Mouse (Mus musculus) MEL (cell line): ENCODE results near the gene Kcnh7. TPM values are rescaled to one million over a fixed set of nuclear protein-coding genes. Genes with fewer than 3 reads are reported as not detected.

Source experiments
- DNase-seq: peaks from one replicate; pipeline ENCODE4 v3.0.0; 2011; ENCODE audit warnings: low read depth, low spot score
- H3K27ac ChIP-seq: 2 replicates; pipeline ENCODE4 v1.5.1; 2012; ENCODE audit warnings: low read depth, mild to moderate bottlenecking, control low read depth, low read length, moderate library complexity; ENCODE audit not compliant: control insufficient read depth
- H3K27me3 ChIP-seq, 2 experiments: fragments of 150-350 bp in 1 of 2; sonication (generic) in 1 of 2; 2 replicates each; pipeline ENCODE4 v1.6.1; 2012; ENCODE audit warnings: low read length in 2 of 2, mild to moderate bottlenecking in 2 of 2, improper control_type of control experiment in 1 of 2, moderate library complexity in 1 of 2; ENCODE audit not compliant: insufficient read depth in 2 of 2, control insufficient read depth in 1 of 2
- H3K36me3 ChIP-seq, 2 experiments: 2 replicates each; pipeline ENCODE4 v1.6.1; 2012 to 2014; ENCODE audit warnings: low read length in 2 of 2, improper control_type of control experiment in 1 of 2, inconsistent platforms in 1 of 2, mild to moderate bottlenecking in 1 of 2; ENCODE audit not compliant: insufficient read depth in 2 of 2, control insufficient read depth in 1 of 2
- H3K4me1 ChIP-seq, 2 experiments: fragments of 150-350 bp in 1 of 2; sonication (generic) in 1 of 2; 2 replicates each; pipeline ENCODE4 v1.6.1; 2012; ENCODE audit warnings: low read length in 2 of 2, improper control_type of control experiment in 1 of 2, mild to moderate bottlenecking in 1 of 2; ENCODE audit not compliant: insufficient read depth in 2 of 2, control insufficient read depth in 1 of 2
- H3K4me3 ChIP-seq, 2 experiments: fragments of 150-350 bp in 1 of 2; sonication (generic) in 1 of 2; 2 replicates each; pipeline ENCODE4 v1.5.1; 2012; ENCODE audit warnings: low read depth in 2 of 2, low read length in 2 of 2, mild to moderate bottlenecking in 2 of 2, moderate library complexity in 2 of 2, control low read depth in 1 of 2, improper control_type of control experiment in 1 of 2; ENCODE audit not compliant: control insufficient read depth in 1 of 2, insufficient read depth in 1 of 2
- H3K79me2 ChIP-seq: 2 replicates; pipeline ENCODE4 v1.6.1; 2012; ENCODE audit warnings: mild to moderate bottlenecking, low read length, moderate library complexity; ENCODE audit not compliant: control insufficient read depth, poor library complexity, insufficient read depth
- H3K9ac ChIP-seq: 2 replicates; pipeline ENCODE4 v1.6.1; 2012; ENCODE audit warnings: low read depth, mild to moderate bottlenecking, control low read depth, low read length, moderate library complexity; ENCODE audit not compliant: control insufficient read depth, poor library complexity, severe bottlenecking
- H3K9me3 ChIP-seq: fragments of 150-350 bp; sonication (generic); replicated peaks from 2 replicates; pipeline ENCODE4 v1.6.1; 2012; ENCODE audit warnings: mild to moderate bottlenecking, low read length, improper control_type of control experiment, moderate library complexity; ENCODE audit not compliant: insufficient read depth
- BHLHE40 ChIP-seq: IDR thresholded peaks from 2 replicates; pipeline ENCODE4 v1.6.1; 2012; ENCODE audit warnings: low read depth, mild to moderate bottlenecking, inconsistent platforms, low read length, improper control_type of control experiment, borderline replicate concordance
- CHD1 ChIP-seq: IDR thresholded peaks from 2 replicates; pipeline ENCODE4 v1.6.1; 2012; ENCODE audit warnings: low read depth, mild to moderate bottlenecking, inconsistent platforms, low read length, improper control_type of control experiment
- E2F4 ChIP-seq: IDR thresholded peaks from 2 replicates; pipeline ENCODE4 v1.6.1; 2011; ENCODE audit warnings: low read depth, low read length, improper control_type of control experiment, borderline replicate concordance
- ELF1 ChIP-seq: IDR thresholded peaks from 2 replicates; pipeline ENCODE4 v1.6.1; 2014; ENCODE audit warnings: low read depth, mild to moderate bottlenecking, inconsistent platforms, low read length, improper control_type of control experiment, moderate library complexity
- EP300 ChIP-seq, 2 experiments: IDR thresholded peaks; 2 replicates each; pipeline ENCODE4 v1.6.1; 2011; ENCODE audit warnings: improper control_type of control experiment in 2 of 2, low read length in 2 of 2, low read depth in 1 of 2, mild to moderate bottlenecking in 1 of 2
- ETS1 ChIP-seq: IDR thresholded peaks from 2 replicates; pipeline ENCODE4 v1.6.1; 2012; ENCODE audit warnings: low read depth, mild to moderate bottlenecking, inconsistent platforms, low read length, improper control_type of control experiment, moderate library complexity
- GABPA ChIP-seq: IDR thresholded peaks from 2 replicates; pipeline ENCODE4 v1.6.1; 2012; ENCODE audit warnings: low read depth, mild to moderate bottlenecking, inconsistent platforms, low read length, improper control_type of control experiment, moderate library complexity
- GATA1 ChIP-seq: IDR thresholded peaks from 2 replicates; pipeline ENCODE4 v1.6.1; 2011; ENCODE audit warnings: low read depth, low read length, improper control_type of control experiment
- KAT2A ChIP-seq: conservative IDR thresholded peaks from 2 replicates; pipeline ENCODE4 v1.6.1; 2012; ENCODE audit warnings: low read depth, low read length, improper control_type of control experiment, inconsistent platforms
- MAFK ChIP-seq: IDR thresholded peaks from 2 replicates; pipeline ENCODE4 v1.6.1; 2011; ENCODE audit warnings: low read depth, mild to moderate bottlenecking, low read length, improper control_type of control experiment, borderline replicate concordance
- MAX ChIP-seq: IDR thresholded peaks from 2 replicates; pipeline ENCODE4 v1.6.1; 2011; ENCODE audit warnings: low read length, improper control_type of control experiment
- MAZ ChIP-seq: IDR thresholded peaks from 2 replicates; pipeline ENCODE4 v1.6.1; 2012; ENCODE audit warnings: low read depth, mild to moderate bottlenecking, inconsistent platforms, low read length, improper control_type of control experiment
- MEF2A ChIP-seq: IDR thresholded peaks from 2 replicates; pipeline ENCODE4 v1.6.1; 2014; ENCODE audit warnings: low read depth, mild to moderate bottlenecking, inconsistent platforms, low read length, improper control_type of control experiment; ENCODE audit not compliant: poor library complexity, insufficient replicate concordance, severe bottlenecking; ENCODE audit errors: extremely low read depth
- MXI1 ChIP-seq: IDR thresholded peaks from 2 replicates; pipeline ENCODE4 v1.6.1; 2011; ENCODE audit warnings: mild to moderate bottlenecking, low read depth, low read length, improper control_type of control experiment
- MYB ChIP-seq: IDR thresholded peaks from 2 replicates; pipeline ENCODE4 v1.6.1; 2011; ENCODE audit warnings: mild to moderate bottlenecking, low read depth, low read length, improper control_type of control experiment
- NELFE ChIP-seq: IDR thresholded peaks from 2 replicates; pipeline ENCODE4 v1.6.1; 2011; ENCODE audit warnings: low read depth, low read length, improper control_type of control experiment
- NRF1 ChIP-seq: IDR thresholded peaks from 2 replicates; pipeline ENCODE4 v1.6.1; 2014; ENCODE audit warnings: low read depth, mild to moderate bottlenecking, inconsistent platforms, low read length, improper control_type of control experiment, moderate library complexity; ENCODE audit not compliant: poor library complexity, insufficient read depth, severe bottlenecking
- POLR2A ChIP-seq, 2 experiments: IDR thresholded peaks; 2 replicates each; pipeline ENCODE4 v1.6.1; 2011 to 2012; ENCODE audit warnings: low read length in 2 of 2, mild to moderate bottlenecking in 2 of 2, control low read depth in 1 of 2, improper control_type of control experiment in 1 of 2, low read depth in 1 of 2, moderate library complexity in 1 of 2; ENCODE audit not compliant: control insufficient read depth in 1 of 2, insufficient read depth in 1 of 2, poor library complexity in 1 of 2
- RAD21 ChIP-seq: IDR thresholded peaks from 2 replicates; pipeline ENCODE4 v1.6.1; 2011; ENCODE audit warnings: mild to moderate bottlenecking, low read depth, low read length, improper control_type of control experiment
- SIN3A ChIP-seq: IDR thresholded peaks from 2 replicates; pipeline ENCODE4 v1.6.1; 2012; ENCODE audit warnings: low read length, improper control_type of control experiment, inconsistent platforms
- TAL1 ChIP-seq: IDR thresholded peaks from 2 replicates; pipeline ENCODE4 v1.6.1; 2012; ENCODE audit warnings: mild to moderate bottlenecking, inconsistent platforms, low read length, moderate library complexity, mixed read lengths
- TBP ChIP-seq: IDR thresholded peaks from 2 replicates; pipeline ENCODE4 v1.8.0; 2011; ENCODE audit warnings: low read depth, low read length, improper control_type of control experiment
- TCF12 ChIP-seq: IDR thresholded peaks from 2 replicates; pipeline ENCODE4 v1.6.1; 2014; ENCODE audit warnings: low read depth, mild to moderate bottlenecking, inconsistent platforms, low read length, improper control_type of control experiment, moderate library complexity
- UBTF ChIP-seq: IDR thresholded peaks from 2 replicates; pipeline ENCODE4 v1.6.1; 2012; ENCODE audit warnings: low read depth, mild to moderate bottlenecking, inconsistent platforms, low read length, improper control_type of control experiment, moderate library complexity, borderline replicate concordance; ENCODE audit not compliant: insufficient read depth
- USF1 ChIP-seq: IDR thresholded peaks from 2 replicates; pipeline ENCODE4 v1.6.1; 2014; ENCODE audit warnings: low read depth, mild to moderate bottlenecking, inconsistent platforms, low read length, improper control_type of control experiment, moderate library complexity
- USF2 ChIP-seq, 2 experiments: IDR thresholded peaks; 2 replicates each; pipeline ENCODE4 v1.6.1; 2011 to 2012; ENCODE audit warnings: improper control_type of control experiment in 2 of 2, low read length in 2 of 2, borderline replicate concordance in 1 of 2, inconsistent platforms in 1 of 2, low read depth in 1 of 2, mild to moderate bottlenecking in 1 of 2; ENCODE audit not compliant: insufficient read depth in 1 of 2
- ZC3H11A ChIP-seq: IDR thresholded peaks from 2 replicates; pipeline ENCODE4 v1.6.1; 2012; ENCODE audit warnings: low read depth, mild to moderate bottlenecking, inconsistent platforms, low read length, improper control_type of control experiment
- ZKSCAN1 ChIP-seq: IDR thresholded peaks from 2 replicates; pipeline ENCODE4 v1.6.1; 2012; ENCODE audit warnings: low read depth, mild to moderate bottlenecking, inconsistent platforms, low read length, improper control_type of control experiment, moderate library complexity
- ZMIZ1 ChIP-seq: IDR thresholded peaks from 2 replicates; pipeline ENCODE4 v1.6.1; 2012; ENCODE audit warnings: low read depth, mild to moderate bottlenecking, inconsistent platforms, low read length, improper control_type of control experiment, moderate library complexity
- polyA plus RNA-seq, 2 experiments: library from polyadenylated mRNA; stranded (reverse) in 1 of 2; unstranded in 1 of 2; fragments of >175 nt in 1 of 2; fragments of >200 nt in 1 of 2; gene quantifications; 2 replicates each; pipeline versions ENCODE4 v1.2.1 to v1.2.4; 2012; ENCODE audit warnings: low replicate concordance in 2 of 2, low read depth in 1 of 2; ENCODE audit not compliant: insufficient read length in 2 of 2, insufficient read depth in 1 of 2, missing spikeins in 1 of 2
- total RNA-seq: library from RNA; depleted of rRNA; stranded (reverse); fragments of 300-350 nt; gene quantifications from 2 replicates; pipeline ENCODE4 v1.2.3, GENCODE M21; 2012

The Kcnh7 gene
- total and polyA plus RNA-seq, 3 experiments: under 0.01 to 0.13 TPM; not detected in 1

GRCm38 (mm10) chr2:63049884-63050283 is 134.2 kb downstream of the Kcnh7 start:
- no peaks in the 10 kb centered on the region for H3K9me3 ChIP-seq
- no peaks in the 10 kb centered on the region for H3K4me1 ChIP-seq
- DNase-seq: no peak
- no peaks in the 10 kb centered on the region for H3K36me3 ChIP-seq
- H3K4me3 ChIP-seq: no peak overlapping the region
- H3K9ac ChIP-seq: no peak overlapping the region
- H3K27ac ChIP-seq: no peak overlapping the region
- no peaks in the 10 kb centered on the region for H3K79me2 ChIP-seq
- TF ChIP-seq TCF12 (no peak), ZMIZ1 (no peak), ELF1 (no peak), ZC3H11A (no peak), RAD21 (no peak), E2F4 (no peak), MAFK (no peak), BHLHE40 (no peak), MAZ (no peak), EP300 (IDR thresholded peaks at IDR 0.05; ENCODE audit: low read depth in 1 of 2, low read length in 2 of 2) (no peak), ETS1 (no peak), SIN3A (no peak), ZKSCAN1 (no peak), NELFE (no peak), USF1 (no peak), MEF2A (no peak), CHD1 (no peak), USF2 (IDR thresholded peaks at IDR 0.05; ENCODE audit: borderline replicate concordance in 1 of 2, insufficient read depth in 1 of 2, low read depth in 1 of 2, low read length in 2 of 2) (no peak), GATA1 (no peak)
- no peaks in the 10 kb centered on the region for H3K27me3 ChIP-seq

- Histone ChIP-seq H3K36me3 (no peaks in the 10 kb centered on the region), H3K27me3 (no peaks in the 10 kb centered on the region), H3K4me3 (no peak overlapping the region), H3K79me2 (no peaks in the 10 kb centered on the region), H3K9ac (no peak overlapping the region), H3K27ac (no peak overlapping the region), H3K9me3 (no peaks in the 10 kb centered on the region), H3K4me1 (no peaks in the 10 kb centered on the region)
- no peak for DNase-seq
- TF ChIP-seq NRF1 (no peak), MYB (no peak), MXI1 (no peak), TAL1 (no peak), MAX (no peak), USF2 (IDR thresholded peaks at IDR 0.05; ENCODE audit: borderline replicate concordance in 1 of 2, insufficient read depth in 1 of 2, low read depth in 1 of 2, low read length in 2 of 2) (no peak), ELF1 (no peak), ZC3H11A (no peak), SIN3A (no peak), MEF2A (no peak), KAT2A (no peak), ETS1 (no peak), POLR2A (IDR thresholded peaks at IDR 0.05; ENCODE audit: control insufficient read depth in 1 of 2, insufficient read depth in 1 of 2, low read depth in 1 of 2, low read length in 2 of 2, poor library complexity in 1 of 2) (no peak), TBP (no peak), GABPA (no peak), UBTF (no peak), MAFK (no peak)
Measured at GRCm38 (mm10) chr2:63039718-63040117, 144.4 kb downstream of the Kcnh7 start.
